Mouse (Mus musculus): ENCODE data around the gene Rhob.
A peak's percentile ranks its signal among the peaks of the same experiment; 100 is the strongest.

The Rhob gene

DNA sequence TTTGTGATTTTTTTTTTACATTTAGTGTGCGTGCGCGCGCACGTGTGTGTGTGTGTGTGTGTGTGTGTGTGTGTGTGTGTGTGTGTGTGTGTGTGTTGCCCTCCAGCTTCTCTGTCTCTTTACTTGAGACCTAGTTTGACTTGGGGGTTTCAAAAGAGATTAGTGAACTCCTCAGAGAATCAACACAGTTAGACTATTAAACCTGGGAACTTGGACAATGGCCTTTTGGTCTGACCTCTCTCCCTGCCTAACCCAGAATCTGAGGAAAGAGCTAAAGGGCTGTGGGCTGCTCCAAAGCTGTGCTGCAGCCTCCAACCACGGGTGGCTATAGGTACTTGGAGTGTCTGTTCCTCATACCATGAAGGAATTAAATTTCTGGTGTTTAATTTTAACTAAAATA, 4.3 kb upstream of the Rhob start:
- no peak for DNase-seq

DNA sequence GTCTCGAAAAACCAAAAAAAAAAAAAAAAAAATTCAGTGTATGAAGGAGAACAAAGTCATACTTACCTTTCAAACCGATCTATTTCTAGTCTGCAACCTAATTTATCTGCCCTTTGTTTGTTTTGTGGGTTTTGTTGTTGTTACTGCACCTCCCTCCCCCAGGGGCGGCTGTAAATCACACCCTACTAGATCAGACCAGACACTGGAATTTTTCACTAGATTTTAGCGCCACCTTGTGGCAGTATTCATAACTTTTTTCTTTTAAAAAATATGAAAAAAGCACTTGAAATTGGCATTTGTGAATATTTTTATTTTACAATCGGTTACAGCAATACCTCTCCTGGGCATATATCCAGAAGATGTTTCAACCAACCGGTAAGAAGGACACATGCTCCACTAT, 2.7 kb upstream of the Rhob start:
- peak; percentile 42 for DNase-seq

DNA sequence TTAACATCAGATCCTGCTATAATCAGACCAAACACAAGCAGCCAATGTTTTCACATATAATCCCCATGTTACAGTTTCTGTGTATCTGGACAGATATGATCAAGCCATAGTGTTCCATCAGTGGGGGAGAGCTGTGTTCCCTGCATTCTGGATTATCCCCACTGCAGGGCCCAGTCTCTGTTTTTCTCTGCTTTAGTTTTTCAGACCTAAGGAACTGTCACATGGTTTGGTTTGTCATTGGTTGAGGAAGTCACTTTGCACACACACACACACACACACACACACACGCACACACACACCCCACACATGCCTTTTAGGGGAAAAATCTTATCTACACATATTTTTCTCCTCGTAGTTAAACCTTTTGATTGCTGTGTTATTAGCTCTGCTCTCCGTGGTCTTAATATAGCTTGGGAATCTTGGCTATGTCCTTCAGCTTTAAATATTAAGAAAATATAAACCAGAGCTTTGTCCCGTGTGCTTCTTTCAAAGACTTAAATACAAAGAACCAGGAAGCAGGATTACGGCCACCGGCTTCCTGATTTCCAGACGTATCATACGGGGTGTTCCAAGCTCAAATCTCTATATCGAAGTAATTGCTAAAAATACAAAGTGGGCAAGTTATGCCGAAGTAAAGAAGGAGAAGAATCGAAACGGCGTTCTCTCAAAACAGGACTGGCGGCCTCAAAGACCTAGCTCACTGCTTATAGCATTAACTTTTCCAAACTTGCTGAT, 1.9 kb upstream of the Rhob start:
- DNase-seq = no peak

DNA sequence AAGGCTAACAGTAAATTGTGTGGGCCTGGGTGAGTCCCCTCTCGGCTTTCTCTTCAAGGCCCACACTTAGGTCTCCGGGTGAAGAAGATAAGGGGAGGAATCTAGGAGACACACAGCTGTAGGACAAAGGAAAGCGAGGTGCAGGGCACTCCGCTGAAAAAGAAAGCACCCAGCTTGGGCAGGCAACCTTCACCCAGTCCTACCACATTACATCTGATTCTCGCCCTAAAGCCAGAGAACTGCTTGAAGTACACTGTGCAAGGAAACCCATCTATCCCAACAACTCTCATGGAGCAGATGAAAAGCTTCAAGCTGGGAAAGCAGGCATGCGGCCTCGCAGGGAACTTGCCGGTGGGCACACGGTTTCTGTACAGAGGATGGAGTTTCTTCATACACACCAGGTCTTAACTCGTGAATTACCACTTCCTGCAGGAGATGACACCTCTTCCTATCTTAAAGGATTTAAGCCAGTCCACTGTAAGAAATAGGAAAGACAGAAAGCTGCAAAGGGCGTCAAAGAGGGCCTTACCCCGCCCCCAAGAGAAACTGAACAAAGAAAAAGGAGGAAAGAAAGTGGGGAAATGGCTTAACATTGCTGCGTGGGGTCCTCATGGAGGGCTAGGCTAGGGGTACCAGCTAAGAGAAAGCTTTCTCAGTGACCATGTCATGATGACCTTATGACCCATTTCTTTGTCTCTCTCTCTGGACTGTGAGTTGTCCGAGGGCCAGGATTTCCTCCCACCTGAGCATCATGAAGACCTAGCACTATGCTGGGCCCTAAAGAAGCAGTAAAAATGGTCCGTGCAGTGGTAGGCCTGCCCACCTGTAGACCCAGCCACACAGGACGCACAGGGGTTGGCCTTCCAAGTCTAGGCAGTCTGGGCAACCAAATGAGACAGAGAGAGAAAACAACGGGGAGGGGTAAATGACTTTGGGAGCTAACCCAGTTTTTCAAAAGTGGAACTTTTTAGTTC, 1.1 kb upstream of the Rhob start:
- DNase-seq = no peak

DNA sequence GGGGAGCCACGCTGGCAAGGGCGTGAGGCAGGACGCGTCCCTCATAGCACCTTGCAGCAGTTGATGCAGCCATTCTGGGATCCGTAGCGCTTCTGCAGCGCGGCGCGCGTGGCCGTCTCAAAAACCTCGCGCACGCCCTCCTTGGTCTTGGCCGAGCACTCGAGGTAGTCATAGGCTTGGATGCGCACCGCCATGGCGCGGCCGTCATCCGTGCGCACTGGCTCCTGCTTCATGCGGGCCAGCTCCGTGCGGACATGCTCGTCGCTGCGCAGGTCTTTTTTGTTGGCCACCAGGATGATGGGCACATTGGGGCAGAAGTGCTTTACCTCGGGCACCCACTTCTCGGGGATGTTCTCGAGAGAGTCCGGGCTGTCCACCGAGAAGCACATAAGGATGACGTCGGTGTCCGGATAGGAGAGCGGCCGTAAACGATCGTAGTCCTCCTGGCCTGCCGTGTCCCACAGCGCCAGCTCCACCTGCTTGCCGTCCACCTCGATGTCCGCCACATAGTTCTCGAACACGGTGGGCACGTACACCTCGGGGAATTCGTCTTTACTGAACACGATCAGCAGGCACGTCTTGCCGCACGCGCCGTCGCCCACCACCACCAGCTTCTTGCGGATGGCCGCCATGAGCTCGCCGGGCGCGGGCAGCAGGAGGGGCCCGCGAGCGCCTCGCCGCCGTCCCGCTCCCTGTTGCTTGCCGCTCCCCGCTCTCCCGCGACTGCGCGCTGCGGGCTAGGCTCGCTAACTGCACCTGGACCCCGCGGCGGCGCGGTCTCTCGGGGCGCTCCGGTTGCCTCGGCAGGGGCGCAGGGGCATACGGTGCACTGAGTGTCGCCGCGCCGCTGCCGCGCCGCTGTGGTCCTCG, 573 bp downstream of the Rhob start:
- peak; percentile 65 for DNase-seq

DNA sequence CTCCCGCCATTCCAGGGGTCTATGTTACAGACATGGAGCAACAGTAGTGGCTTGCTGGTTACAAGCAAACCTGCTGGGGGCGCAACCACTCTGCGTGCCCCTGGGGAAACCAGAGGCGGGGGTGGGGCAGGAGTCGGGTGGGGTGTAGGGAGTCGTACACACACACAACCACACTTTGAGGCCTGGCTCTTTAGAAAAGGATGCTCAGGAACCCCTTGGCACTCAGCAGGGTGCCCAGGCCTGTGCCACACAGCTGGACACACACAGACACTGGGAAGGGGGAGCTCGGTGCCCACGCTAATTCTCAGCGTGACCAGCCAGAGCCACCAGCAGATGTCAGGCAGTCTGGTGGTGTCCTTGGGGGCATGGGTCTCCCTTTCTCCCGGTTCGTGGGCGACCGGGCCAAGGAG, 1.2 kb downstream of the Rhob start:
- peak; percentile 34 for DNase-seq

DNA sequence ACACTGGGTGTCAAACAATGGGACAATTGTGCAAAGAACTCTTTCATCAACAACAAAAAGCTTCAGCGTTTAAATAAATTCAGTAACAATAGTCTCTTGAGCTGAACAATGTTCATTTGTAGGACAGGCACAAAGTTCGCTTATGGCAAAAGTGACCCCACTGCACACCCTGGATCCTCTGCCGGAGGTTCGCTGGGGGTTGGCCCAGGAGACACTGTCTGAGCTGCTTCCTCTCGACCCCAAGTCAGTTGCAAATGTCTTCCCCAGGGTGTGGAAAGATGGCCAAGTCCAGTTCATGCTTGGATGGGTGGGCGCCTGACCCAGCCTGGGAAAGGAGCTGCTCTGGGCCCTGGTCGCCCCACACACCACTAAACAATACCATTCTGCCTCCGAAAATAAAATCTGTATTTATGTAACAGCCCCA, 1.6 kb downstream of the Rhob start:
- no peak for DNase-seq

DNA sequence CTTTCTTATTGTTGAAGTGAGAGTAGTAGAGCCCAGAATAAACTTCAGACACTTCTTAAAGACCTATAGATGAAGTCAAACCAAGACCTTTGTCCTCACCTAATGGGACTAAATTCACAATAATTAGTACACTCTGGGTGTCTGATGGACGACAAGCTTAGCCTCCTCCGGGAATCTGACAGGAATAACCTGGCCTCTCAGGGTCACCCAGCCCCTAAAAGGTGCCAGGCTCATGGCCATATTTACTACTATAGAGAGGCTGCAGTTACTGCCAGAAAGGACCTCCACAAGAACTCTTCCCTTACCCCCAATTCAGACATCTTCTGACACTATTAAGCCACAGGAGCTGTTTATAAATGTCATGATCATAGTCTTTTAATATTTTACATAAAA, 2.5 kb downstream of the Rhob start:
- DNase-seq = no peak

DNA sequence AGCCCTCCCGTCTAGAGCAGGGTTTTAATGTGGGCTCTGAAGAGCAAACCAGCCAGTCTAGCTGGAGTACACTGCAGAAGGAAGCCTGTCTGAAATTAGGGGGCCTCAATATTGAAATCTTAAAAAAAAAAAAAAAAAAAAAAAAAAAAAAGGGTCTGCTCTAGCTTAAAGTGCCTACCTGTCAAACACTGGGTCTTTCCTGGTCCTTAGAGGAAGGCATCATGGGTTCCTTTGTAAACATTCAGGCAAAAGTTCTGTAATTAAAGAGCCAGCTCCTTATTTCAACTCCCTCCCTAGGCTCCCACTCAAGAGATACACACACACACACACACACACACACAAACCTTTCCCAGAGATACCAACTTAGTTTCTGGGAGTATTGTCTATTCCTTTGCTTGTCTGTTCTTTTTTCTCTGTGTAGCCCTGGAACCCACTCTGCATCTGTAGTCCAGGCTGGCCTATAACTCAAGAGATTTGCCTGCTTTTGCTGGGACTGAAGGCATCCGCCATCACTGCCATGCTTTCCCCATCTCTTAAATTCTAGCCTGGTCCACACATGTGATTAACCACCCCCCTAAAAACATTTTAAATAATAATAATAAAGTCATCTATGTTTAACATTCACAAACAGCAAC, 3.0 kb downstream of the Rhob start:
- DNase-seq = no peak

DNA sequence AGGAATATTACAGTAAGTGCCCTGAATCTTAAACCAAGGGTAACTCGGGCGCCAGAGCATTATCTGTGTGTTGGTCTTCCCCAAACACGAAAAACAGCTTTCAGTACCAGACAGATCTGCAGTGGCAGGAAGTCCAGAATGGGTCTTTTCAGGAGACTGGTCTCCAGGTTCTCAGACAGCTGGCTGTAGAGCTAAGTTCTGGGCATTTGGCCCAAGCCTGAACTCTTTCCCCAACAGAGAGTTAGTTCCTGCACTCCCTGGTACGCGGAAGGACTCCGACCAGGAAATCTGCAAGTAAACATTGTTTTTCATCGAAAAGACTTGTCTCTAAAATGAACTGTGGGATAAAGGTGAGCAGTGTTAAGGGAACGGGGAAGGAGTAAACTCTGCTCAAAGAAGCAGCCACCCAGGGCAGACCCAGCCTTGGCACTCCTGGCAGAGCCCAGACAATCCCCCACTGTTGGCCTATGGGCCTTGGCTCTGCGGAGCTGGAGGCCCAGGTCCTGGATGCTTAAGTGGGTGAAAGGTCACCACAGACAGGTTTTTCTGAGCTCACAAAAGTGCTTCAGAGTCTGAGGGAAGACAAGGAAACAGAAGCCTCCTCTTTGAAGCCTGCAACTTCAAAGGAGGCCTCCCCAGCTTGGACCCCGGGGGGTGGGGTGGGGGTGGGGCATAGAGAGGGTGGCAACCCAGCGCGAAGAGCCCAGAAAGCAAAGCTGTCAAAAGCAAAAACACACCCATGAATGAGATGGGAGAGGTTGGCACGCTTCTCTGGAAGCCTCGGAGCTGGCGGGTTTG, 3.7 kb downstream of the Rhob start:
- peak; percentile 33 for DNase-seq

DNA sequence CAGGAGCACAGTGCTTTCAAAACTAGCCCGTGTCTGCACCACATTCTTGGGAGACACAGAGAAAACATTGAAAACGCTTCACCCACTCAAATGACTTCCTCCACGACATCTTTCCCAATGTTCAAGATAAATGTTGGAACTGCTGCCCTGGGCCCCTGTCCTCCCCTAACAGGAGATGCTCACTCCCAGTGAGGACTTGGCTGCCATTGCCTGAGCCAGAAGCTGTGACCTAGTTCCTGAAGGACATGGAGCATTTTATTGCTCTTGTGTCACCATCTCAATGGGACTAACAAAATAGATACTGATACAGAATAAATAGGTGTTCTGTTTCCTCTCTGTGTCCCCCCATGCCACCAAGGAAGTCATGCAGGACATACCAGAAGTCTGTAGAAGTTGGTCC, 5.1 kb downstream of the Rhob start:
- no peak for DNase-seq

DNA sequence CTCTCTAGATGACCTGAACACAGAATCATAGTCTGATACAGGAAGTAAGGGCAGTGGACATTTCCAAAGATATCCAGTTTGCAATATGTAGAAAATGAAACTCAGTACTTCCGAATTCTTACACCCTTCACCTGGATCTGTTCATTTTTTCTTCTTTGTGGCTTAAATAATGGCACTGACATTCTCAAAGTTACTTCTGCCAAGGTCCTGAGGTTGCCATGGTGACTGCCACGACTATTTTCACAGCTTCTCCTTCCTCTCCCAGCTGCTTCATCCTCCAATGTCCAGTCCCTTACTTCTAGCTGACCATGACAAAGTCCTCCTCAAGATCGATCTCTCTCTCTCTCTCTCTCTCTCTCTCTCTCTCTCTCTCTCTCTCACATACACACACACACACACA, 6.4 kb downstream of the Rhob start:
- no peak for DNase-seq

DNA sequence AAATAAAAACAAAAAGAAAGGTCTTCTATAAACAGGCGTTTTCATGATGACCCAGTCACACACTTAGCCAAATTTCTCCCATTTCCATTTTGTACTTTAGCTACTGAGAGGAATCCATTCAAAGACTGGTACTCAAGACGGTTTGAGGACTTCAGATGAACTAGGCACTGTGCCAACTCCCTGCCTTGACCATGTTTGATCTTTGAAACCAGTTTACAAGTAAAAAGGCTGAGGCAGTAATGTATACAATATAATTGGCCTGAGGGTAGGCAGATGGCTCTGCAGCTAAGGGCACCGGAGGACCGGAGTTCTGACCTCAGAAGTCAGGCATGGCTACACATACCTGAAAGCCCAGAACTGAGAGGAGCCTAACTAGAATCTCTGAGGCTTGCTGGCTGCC, 10.7 kb downstream of the Rhob start:
- DNase-seq = no peak

DNA sequence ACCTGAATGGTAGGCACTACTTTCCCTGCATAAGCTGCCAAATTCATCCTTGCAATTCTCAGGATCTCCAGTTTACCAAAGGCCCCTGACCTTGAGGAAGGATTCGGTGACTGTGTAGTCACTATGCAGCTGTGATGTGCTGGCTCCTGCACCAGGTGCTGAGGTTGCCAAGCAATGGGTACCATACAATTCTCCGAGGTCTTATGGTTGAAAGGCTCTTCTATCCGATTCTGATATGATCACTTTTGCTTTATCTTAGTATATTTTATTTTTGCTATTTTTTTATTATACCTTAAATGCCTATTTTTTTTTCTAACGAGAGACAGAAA, 11.2 kb downstream of the Rhob start:
- DNase-seq = no peak

DNA sequence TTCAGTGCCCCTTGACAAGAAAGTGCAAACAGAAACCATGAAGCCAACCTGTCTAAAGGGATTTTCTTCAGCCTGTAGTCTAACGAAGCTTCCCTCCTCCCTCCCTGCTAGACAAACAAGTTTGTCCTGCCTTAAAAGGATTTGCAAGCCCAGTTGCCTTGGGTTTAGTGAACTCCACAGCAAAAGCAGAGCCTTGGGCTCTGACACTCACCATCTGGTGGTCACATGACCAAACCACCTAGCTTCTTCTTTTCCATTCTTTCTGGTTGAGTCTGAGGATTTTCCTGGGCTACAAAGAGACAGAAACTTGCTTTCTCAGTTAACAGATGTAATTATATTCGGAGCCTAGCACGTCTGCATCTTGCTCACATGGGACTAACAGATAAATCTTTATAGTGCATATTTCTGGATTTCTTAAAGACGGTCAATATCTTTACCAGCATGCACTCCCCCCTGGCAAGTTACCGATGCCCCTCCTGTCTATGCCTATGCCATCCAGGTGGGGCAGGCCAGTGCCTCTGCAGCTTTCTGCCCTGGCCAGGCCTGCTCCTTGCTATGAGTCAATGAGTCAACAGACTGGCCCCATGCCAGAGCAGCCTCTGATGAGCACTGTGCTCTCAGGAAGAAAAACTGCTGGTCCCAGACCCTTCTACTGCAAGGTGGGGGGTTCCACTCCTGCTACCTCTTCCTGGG, 11.7 kb downstream of the Rhob start:
- no peak for DNase-seq

DNA sequence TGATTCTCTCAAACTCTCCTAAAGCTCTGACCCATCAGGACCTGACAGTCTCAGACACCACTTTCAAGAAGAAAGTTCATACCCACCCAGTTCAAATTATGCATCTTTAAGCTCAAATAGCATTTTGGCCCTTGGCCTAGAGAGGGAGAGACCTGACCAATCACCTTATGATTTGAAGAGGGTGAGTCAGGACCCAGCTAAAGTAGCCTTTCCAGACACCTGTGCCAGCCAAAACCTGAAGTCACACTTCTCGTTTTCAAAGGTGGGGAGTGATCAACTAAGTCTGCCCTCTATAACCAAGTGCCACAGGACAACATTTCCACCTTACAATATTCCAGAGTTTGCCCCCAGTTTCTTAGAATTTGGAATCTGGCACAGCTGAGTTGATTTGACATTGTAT, 12.5 kb downstream of the Rhob start:
- no peak for DNase-seq

DNA sequence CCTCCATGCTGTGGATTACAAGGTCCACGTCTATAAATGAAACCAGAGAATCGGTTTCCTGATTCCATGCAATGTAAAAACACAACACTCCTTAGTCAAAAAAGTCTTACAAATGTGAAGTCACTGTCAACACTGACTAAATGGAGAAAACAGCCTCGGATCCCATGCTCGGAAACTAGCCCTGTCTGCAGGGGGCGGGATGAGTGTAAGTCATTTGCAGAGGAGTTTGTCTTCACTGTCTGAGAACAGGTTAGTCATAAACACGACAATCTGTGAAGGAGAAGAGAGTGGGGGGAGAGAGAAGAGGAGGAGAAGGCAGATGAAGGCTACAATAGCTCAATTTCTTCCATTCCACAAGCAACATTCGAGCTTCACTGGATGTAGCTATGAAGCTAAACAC, 14.6 kb downstream of the Rhob start:
- no peak for DNase-seq

DNA sequence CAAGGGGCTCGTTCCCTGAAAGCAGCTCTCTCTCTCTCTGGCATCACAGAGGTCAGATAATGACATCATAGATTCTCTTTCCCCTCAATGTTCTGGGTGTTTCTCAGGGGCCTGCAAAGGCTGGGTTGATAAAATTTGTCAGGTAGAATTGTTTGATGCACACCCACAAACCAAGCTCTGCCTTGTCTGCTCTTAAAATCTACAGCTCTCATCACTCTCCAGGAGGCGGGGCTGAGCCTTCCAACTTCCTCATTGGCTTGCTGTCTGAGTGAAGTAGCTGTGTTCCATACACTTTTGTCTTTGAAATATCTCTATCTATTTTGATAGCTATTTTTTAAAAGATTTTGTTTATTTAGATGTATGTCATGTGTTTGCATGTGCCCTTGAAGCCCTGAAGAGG, 17.6 kb downstream of the Rhob start:
- peak; percentile 31 for DNase-seq

DNA sequence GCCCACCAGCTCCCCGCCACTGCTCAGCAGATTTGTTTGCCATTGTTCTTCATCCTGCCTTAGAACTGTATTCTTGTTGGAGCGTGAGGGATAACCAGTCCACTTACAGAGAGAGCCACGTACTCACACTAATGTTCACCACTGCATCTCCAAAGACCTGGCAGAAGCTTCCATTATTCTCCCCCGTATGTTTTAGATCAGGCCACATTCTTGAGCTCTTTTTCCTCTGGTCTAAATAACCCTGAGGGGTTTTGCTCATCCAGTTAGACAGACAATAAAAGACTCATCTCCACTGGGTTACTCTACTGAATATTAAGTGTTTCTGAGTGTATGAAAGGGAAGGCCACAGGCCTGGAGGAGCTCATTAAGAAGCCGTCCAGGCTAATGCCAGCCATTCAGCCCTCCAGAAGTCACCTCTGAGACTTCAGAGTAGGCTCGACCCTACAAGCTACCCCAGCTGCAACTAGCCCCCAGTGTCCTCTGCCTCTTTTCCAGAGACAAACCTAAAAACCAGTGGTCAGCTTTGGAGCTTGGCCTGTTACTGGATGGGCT, 24.9 kb downstream of the Rhob start:
- no peak for DNase-seq

DNA sequence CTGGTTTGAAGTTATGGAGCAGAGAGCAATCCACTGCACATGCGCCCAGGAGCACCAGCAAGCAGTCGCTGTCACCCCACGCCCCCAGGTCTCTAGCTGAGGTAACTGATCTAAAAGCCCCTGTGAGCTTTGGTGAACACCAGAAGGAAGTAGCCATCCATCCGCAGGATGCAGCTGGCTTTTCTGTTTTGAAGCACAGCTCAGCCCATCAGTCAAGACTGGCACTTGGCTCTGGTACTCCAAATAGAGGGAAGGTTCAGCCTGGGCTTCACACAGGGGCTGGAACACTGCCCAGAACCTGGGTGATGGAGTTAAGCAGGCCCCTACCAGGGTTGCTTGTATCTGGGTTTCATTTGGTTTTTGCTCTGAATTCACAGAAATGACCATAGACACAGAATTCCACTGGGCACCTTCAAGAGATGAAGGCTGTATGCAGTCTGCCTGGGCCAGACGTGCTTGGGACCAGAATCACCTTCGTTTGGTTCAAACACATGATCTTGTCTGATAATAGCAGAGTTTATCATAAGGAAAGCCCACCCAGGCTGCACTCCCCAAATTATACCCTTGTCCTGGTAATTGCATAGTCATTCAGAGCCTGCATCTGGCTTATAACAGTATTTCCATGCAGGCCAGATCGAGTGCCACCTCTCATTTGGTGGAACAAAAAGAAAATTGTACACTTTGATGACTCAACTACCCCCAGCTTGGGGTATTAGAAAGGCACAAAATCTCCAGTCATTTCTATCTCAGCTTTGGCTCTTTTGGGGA, 27.0 kb downstream of the Rhob start:
- no peak for DNase-seq
